Mouse (Mus musculus) megakaryocyte, embryonic 14.5 days (primary cell): ENCODE results near the gene Ccdc189. TPM values are rescaled to one million over a fixed set of nuclear protein-coding genes. Genes with fewer than 3 reads are reported as not detected.

ENCODE experiments used
- H3K27me3 ChIP-seq: replicated peaks from 2 replicates; pipeline ENCODE3; 2012; ENCODE audit warnings: inconsistent platforms
- H3K36me3 ChIP-seq: replicated peaks from 2 replicates; pipeline ENCODE3; 2012; ENCODE audit warnings: low read length, inconsistent platforms, mixed read lengths
- H3K4me1 ChIP-seq: 2 replicates; pipeline ENCODE4 v1.6.1; 2012; ENCODE audit warnings: inconsistent platforms
- H3K4me3 ChIP-seq: replicated peaks from 2 replicates; pipeline ENCODE3; 2012; ENCODE audit warnings: moderate library complexity, mild to moderate bottlenecking, inconsistent platforms
- H3K9me3 ChIP-seq: 2 replicates; pipeline ENCODE4 v1.6.1; 2012; ENCODE audit warnings: inconsistent platforms
- FLI1 ChIP-seq: IDR thresholded peaks from 2 replicates; pipeline ENCODE4 v1.6.1; 2012; ENCODE audit warnings: low read length, inconsistent platforms, mixed read lengths
- GATA1 ChIP-seq: IDR thresholded peaks from 3 replicates; pipeline ENCODE4 v1.6.1; 2012; ENCODE audit warnings: mixed read lengths, low read length, inconsistent platforms, borderline replicate concordance
- polyA plus RNA-seq: library from polyadenylated mRNA; stranded (reverse); fragments of >175 nt; gene quantifications from 2 replicates; pipeline ENCODE4 v1.2.3, GENCODE M21; 2012; ENCODE audit warnings: low replicate concordance; ENCODE audit not compliant: insufficient read depth

Ccdc189 gene
- polyA plus RNA-seq, 1 experiment = 23.5 TPM

DNA sequence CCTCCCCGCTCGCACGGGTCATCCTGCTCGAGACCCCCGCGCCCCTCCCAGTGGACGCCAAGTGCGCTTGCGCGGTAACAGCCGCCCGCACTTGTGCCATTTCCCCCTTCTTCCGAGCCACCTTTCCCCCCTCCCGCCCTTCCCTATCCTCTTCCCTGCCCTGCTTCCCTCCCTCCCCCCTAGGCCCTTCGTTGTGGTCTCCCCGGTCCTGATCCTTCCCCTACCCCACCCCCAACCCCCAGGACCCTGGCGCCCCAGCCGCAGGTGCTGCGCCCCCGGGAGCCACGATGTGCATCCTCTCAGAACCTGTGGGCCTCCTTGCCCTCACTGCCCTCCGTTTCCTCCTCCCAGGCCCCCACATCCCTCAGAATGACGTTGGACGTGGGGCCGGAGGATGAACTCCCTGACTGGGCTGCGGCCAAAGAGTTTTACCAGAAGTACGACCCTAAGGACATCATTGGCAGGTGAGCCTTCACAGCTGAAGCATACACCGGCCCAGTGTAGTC lies 14.8 kb downstream of the Ccdc189 start:
- peaks cover 48% of the 10 kb centered on the region for H3K36me3 ChIP-seq
- TF ChIP-seq GATA1 = no peak
- TF ChIP-seq FLI1 = no peak
- peaks cover 61% of the 10 kb centered on the region for H3K4me1 ChIP-seq

GRCm38 (mm10) chr7:127572895-127573471 lies 15.4 kb downstream of the Ccdc189 start, which contains the start of gene Phkg2:
Gene Phkg2, plus strand, starts transcription at chr7:127573340.
- Histone ChIP-seq H3K9me3 (no peaks in the 10 kb centered on the region), H3K36me3 (peaks cover 45% of the 10 kb centered on the region), H3K4me1 (peaks cover 61% of the 10 kb centered on the region), H3K4me3 (peak within 1 kb of the TSS; percentile 98), H3K27me3 (no peaks in the 10 kb centered on the region)
- TF ChIP-seq GATA1 = no peak
- TF ChIP-seq FLI1 = no peak

More for the DNA sequence above, 14.8 kb downstream of the Ccdc189 start:
- Histone ChIP-seq H3K9me3 (no peaks in the 10 kb centered on the region), H3K27me3 (no peaks in the 10 kb centered on the region), H3K4me3 (peak overlapping the region; percentile 98)

DNA sequence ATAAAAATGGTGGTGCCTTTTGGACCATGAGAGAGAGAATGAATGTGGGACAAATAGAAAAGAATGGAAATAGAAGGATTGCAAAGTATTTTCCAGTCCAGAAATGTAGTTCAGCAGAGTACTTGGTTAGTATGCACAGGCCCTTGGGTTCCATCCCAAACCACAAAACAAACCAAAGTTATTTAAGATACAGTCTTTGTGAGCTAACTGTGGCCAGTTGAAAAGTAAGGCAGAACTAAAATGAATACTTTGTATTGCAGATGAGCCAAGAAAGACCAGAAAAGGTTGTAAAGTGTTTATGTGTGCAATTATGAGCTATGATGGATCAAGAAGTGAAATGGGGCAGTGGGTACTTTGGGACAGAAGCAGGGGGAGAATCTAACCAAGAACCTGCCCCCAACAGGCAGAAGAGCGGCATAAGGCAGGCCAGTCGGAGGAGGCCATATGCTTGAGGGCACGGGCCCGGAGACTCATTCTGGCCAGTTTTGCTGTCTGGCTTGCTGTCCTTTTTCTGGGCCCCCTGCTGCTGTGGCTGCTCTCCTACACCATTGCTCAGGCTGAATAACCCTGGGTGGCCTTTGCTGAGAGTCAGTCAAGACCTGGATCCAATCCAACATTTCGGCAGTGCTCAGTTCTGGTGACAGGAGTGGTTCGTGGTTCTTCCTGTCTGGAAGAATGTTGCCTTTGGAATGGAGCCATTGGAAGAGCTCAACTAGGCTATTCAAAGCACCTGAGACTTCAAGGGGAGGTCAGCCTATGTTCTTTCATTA lies 23.8 kb downstream of the Ccdc189 start:
- peaks cover 7% of the 10 kb centered on the region; the same call in 1 of the 2 replicates for H3K4me1 ChIP-seq
- H3K9me3 ChIP-seq = no peaks in the 10 kb centered on the region
- peaks cover 89% of the 10 kb centered on the region for H3K36me3 ChIP-seq
- no peak overlapping the region for H3K4me3 ChIP-seq
- TF ChIP-seq GATA1 (no peak), FLI1 (no peak)
- no peaks in the 10 kb centered on the region for H3K27me3 ChIP-seq

GRCm38 (mm10) chr7:127561340-127561858 lies 27.0 kb downstream of the Ccdc189 start, which contains the start of gene Tmem265:
Gene Tmem265, plus strand, starts transcription at chr7:127561390.
- peaks cover 96% of the 10 kb centered on the region for H3K36me3 ChIP-seq

GRCm38 (mm10) chr7:127560580-127560979 lies 27.8 kb downstream of the Ccdc189 start:
- H3K4me1 ChIP-seq = peaks cover 3% of the 10 kb centered on the region; the same call in 1 of the 2 replicates
- no peaks in the 10 kb centered on the region for H3K9me3 ChIP-seq
- H3K4me3 ChIP-seq = no peak overlapping the region
- H3K27me3 ChIP-seq = no peaks in the 10 kb centered on the region
- H3K36me3 ChIP-seq = peaks cover 96% of the 10 kb centered on the region
- TF ChIP-seq FLI1 (no peak), GATA1 (no peak)

More at GRCm38 (mm10) chr7:127561340-127561858, 27.0 kb downstream of the Ccdc189 start, which contains the start of gene Tmem265:
- Histone ChIP-seq H3K27me3 (no peaks in the 10 kb centered on the region), H3K4me1 (peaks cover 3% of the 10 kb centered on the region; the same call in 1 of the 2 replicates), H3K4me3 (no peak within 1 kb of the TSS), H3K9me3 (no peaks in the 10 kb centered on the region)
- TF ChIP-seq FLI1 = no peak
- TF ChIP-seq GATA1 = no peak

- no peaks in the 10 kb centered on the region for H3K9me3 ChIP-seq
- H3K4me1 ChIP-seq = no peaks in the 10 kb centered on the region
- peaks cover 95% of the 10 kb centered on the region for H3K36me3 ChIP-seq
- H3K27me3 ChIP-seq = no peaks in the 10 kb centered on the region
- no peak overlapping the region for H3K4me3 ChIP-seq
- TF ChIP-seq FLI1 = no peak
- no peak for TF ChIP-seq GATA1
Observed at GRCm38 (mm10) chr7:127551558-127551957, 36.8 kb downstream of the Ccdc189 start.

GRCm38 (mm10) chr7:127549116-127549835 lies 39.1 kb downstream of the Ccdc189 start:
- H3K4me3 ChIP-seq = no peak overlapping the region
- TF ChIP-seq FLI1 (no peak), GATA1 (no peak)
- no peaks in the 10 kb centered on the region for H3K9me3 ChIP-seq
- no peaks in the 10 kb centered on the region for H3K4me1 ChIP-seq
- H3K36me3 ChIP-seq = peaks cover 95% of the 10 kb centered on the region
- H3K27me3 ChIP-seq = no peaks in the 10 kb centered on the region

DNA sequence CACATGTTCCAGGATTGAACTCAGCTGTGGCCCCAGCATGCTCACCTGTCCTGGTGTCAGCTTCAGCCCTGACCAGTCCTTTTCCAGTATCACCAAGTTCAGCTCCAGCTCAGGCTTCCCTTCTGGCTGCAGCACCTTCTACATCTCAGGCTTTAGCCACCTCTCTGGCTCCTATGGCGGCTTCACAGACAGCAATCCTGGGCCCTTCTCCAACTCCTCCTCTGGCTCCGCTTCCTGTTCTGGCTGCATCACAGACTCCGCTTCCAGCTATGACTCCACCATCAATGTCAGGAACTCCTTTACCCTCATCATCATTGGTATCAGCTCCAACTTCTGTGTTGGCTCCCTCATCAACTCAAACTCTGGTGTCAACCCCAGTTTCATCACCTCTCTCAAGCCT lies 46.7 kb downstream of the Ccdc189 start:
- no peaks in the 10 kb centered on the region for H3K9me3 ChIP-seq
- H3K4me1 ChIP-seq = no peaks in the 10 kb centered on the region
- H3K36me3 ChIP-seq = peaks cover 100% of the 10 kb centered on the region
- TF ChIP-seq FLI1 (no peak), GATA1 (no peak)
- no peaks in the 10 kb centered on the region for H3K27me3 ChIP-seq
- H3K4me3 ChIP-seq = no peak overlapping the region

Other genes starting within 250 kb of the Ccdc189 start
- gene Zfp768, start 243.0 kb downstream of the Ccdc189 start, polyA plus RNA-seq = 21.5 and 31.6 TPM in 2 replicates
- gene Zfp747, start 212.5 kb downstream of the Ccdc189 start, polyA plus RNA-seq = 0.73 TPM in 1 of 2 replicates, not detected in the other
- gene 9130019O22Rik, start 201.4 kb downstream of the Ccdc189 start, polyA plus RNA-seq = 0.07 and 1.7 TPM in 2 replicates
- 5.5 TPM in 1 of 2 replicates, not detected in the other for gene E430018J23Rik, start 195.0 kb downstream of the Ccdc189 start, polyA plus RNA-seq
- 0.32 TPM in 1 of 2 replicates, not detected in the other for gene Zfp764, start 181.8 kb downstream of the Ccdc189 start, polyA plus RNA-seq
- 12.3 and 25.6 TPM in 2 replicates for gene Zfp688, start 166.5 kb downstream of the Ccdc189 start, polyA plus RNA-seq
- gene Zfp689, start 139.4 kb downstream of the Ccdc189 start, polyA plus RNA-seq = 4.4 and 12.0 TPM in 2 replicates
- gene Prr14, start 129.0 kb downstream of the Ccdc189 start, polyA plus RNA-seq = 83.1 and 177 TPM in 2 replicates
- 237 and 322 TPM in 2 replicates for gene Fbrs, start 109.4 kb downstream of the Ccdc189 start, polyA plus RNA-seq
- 4.0 and 9.1 TPM in 2 replicates for gene Srcap, start 76.6 kb downstream of the Ccdc189 start, polyA plus RNA-seq
- 15.7 and 25.1 TPM in 2 replicates for gene Gm42715, start 69.0 kb downstream of the Ccdc189 start, polyA plus RNA-seq
- 0.34 TPM in 1 of 2 replicates, not detected in the other for gene Tmem265, start 27.2 kb downstream of the Ccdc189 start, polyA plus RNA-seq
- 19.1 and 27.2 TPM in 2 replicates for gene Phkg2, start 15.3 kb downstream of the Ccdc189 start, polyA plus RNA-seq
- 14.7 and 20.8 TPM in 2 replicates for gene Rnf40, start 172 bp upstream of the Ccdc189 start, polyA plus RNA-seq
- gene Zfp629, start 27.2 kb upstream of the Ccdc189 start, polyA plus RNA-seq = 2.9 TPM in 1 of 2 replicates, not detected in the other
- gene Bcl7c, start 120.3 kb upstream of the Ccdc189 start, polyA plus RNA-seq = 52.6 and 165 TPM in 2 replicates
- gene Ctf1, start 124.1 kb upstream of the Ccdc189 start, polyA plus RNA-seq = not detected in 2 replicates
- gene Ctf2, start 143.6 kb upstream of the Ccdc189 start, polyA plus RNA-seq = not detected in 2 replicates
- 54.6 and 102 TPM in 2 replicates for gene Fbxl19, start 155.9 kb upstream of the Ccdc189 start, polyA plus RNA-seq
- gene Orai3, start 181.2 kb upstream of the Ccdc189 start, polyA plus RNA-seq = 27.3 and 62.4 TPM in 2 replicates
- gene Setd1a, start 188.1 kb upstream of the Ccdc189 start, polyA plus RNA-seq = 32.9 and 47.6 TPM in 2 replicates
- not detected in 2 replicates for gene Gm49388, start 197.0 kb upstream of the Ccdc189 start, polyA plus RNA-seq
- gene Hsd3b7, start 212.0 kb upstream of the Ccdc189 start, polyA plus RNA-seq = 13.9 and 53.3 TPM in 2 replicates
- 27.2 and 167 TPM in 2 replicates for gene Stx4a, start 235.7 kb upstream of the Ccdc189 start, polyA plus RNA-seq
- 0.02 TPM in 1 of 2 replicates, not detected in the other for gene Stx1b, start 236.0 kb upstream of the Ccdc189 start, polyA plus RNA-seq